Mouse (Mus musculus): ENCODE results near the gene Tspan9.

Gene Tspan9

DNA sequence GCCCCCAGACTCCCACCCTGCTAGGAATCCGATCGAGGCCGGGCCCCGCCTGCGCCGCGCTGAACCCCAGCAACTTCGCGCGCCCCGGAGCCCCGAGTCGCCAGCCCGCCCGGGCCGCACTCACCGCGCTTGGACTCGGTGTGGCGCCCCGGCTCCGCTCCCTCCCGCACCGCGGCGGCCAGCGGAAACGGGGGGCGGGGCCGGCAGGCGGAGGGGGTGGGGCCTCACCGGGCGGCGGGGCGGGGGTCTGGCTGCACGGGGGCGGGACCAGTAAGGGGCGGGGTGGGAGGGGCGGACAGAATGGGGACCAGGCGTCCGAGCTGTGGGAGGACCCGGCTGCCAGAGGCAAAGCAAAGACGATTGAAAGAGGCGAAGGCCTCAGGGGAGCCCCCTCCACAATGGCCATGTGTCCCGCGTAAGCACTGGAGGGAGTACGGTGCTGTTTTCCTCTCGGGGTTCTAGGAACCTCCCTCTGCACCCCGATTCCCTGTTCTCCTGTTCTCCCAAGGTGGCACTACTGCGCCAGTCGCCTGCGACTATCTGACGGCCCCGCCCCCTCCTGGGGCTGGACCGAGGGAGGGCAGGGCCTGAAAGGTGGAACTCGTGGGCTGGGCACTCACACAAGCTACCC, at the start of gene Tspan9:
Gene Tspan9 (minus strand): TSS at position 205 of the 631 bp plus-strand sequence.
- DNase-seq = peak; percentile 70

DNA sequence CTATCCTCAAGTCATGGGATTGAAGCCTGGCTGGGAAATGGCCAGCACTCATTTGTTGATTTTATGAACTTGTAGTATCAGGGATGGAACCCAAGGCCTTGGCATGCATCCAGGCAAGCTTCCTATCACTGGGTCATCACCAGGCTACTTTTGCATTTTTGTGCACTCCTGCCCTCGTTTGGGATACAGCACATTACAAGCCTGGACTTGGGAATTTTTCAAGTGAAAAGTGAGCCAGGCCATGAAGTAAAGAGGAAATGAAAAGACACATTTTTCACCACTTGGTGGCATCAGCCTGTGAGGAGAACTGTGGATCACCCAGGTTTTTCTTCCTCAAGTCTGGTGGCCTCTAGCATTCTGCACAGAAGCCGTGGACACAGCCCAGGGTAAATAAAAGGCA, 40.1 kb upstream of the Tspan9 start:
- no peak for DNase-seq

DNA sequence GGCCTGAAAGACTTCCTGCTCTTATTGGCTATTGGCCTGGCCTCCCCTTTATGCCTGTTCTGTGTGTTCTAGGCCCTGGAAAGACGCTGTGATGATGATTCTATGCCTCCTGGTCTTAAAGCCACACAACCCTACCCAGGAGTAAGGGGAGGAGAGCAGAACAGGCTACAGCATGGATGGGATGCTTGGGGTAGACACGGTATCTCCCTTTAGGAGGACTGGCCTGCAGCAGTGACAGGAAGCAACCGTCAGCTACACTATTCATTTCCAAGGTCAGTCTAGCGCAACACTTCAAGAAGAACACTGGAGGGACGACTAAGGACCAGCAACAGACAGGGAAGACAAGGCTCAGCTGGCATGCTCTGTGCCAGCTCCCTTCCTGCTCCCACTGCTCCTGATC, 37.8 kb upstream of the Tspan9 start:
- no peak for DNase-seq

DNA sequence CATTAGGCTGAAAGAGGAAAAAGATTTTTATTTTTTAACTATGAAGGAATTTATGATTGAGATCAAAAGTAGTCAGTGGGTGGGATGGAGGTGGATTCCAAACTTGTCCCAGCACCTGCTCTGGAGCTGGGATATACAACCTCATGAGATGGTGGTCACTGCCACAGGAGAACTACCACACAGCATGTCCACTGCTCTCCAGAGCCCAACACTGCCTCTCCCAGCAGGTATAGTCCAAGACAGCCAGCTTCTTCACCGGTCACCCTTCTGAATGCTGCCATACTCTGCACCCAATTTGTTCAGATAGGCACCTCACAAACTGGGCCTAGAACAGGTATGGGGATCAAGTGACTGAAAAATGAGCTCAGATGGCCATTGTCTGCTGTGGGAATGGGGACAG, 36.3 kb upstream of the Tspan9 start:
- no peak for DNase-seq

DNA sequence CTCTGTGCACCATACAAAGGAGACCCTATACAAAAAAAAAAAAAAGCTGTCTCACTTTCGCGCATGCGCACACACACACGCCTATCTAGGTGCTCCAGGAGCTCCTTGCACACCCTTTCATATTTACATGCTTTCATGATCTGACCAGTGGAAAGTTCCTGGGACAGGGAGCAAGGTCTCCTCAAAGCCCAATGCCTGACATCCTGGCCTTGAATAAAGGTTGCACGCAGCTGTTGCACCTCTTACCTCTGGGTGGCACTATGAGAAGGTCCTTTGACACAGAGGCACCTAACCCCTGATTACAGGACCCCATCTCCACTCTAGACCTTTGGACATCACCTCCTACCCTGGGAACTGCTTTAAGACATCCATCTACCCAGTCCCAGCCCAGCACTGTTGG, 35.9 kb upstream of the Tspan9 start:
- no peak for DNase-seq

DNA sequence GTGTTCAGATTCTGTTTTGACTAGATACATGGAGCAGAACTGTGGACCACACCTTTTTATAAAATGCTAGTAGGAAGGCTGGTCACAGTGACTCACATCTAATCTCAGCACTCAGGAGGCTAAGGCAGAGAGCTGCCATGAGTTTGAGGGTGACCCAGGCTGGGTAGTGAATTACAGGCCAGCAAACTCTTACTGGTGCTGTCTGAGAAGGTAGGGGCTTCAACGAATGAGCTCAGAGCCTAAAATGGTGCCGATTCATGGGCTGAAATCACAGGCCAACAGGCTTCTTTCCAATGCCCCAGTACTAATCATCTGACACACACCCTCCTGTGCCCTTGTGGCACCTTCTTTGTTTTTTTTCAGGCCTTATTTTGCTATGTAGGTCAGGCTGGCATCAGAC, 35.3 kb upstream of the Tspan9 start:
- DNase-seq = no peak

DNA sequence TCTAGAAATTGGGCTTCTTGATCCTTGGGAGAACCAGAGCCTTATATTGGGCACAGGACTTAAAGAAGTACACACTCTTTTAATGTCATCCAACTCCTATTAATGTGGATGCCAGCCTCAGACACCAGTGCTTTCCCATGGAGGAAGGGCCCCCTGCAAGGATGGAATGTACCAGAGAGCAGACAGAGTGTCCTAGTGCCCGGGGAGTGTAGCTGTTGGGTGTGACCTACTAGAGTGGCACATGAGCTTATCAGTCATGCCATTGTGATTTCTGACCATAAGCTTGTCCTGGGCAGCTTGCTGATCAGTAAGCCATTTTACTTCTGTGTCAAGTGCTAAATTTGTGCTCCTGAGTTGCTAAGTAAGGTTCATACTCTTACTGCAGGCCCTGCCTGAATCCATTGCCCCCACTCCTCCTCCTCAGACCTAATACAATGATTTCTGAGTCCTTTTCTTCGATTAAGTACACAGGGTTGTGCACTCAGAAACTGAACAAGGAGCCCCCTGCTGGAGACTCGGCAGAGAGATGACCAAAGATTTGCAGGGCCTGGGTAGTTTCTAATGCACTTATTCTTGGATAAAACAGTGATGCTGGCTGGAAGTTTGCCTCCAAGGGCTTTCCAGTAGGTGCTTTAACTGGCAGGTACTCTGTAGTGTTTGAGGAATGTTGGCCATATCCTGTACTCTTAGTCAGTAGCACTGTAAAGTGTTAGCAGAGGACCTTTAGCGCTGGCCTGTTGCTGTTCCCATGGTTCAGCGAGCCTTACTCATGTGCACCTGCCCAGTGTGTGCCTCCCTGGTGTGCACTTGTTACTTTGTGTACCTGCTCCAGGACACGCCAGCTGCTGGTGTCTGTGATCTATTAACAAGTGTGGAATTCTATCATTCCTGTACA, 25.6 kb upstream of the Tspan9 start:
- peak; percentile 30 for DNase-seq

DNA sequence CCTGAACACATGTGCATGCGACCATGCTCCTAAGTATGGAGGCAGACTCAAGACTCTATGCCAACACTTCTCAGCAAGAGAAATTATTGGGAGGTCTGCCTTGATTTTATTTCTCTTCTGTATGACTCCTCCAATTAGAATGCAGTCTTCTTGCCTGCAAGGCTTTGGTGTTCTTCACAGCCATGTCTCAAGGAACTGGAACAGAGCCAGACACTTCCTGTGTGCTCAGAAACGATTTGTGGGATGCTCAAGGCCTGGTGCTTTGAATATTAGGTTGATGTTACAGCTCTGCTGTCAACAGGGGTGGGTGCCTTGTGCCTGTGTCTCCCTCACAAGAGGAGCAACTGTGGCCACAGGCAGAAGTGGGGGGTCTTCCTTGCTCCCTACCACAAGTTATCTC, 22.2 kb upstream of the Tspan9 start:
- no peak for DNase-seq

DNA sequence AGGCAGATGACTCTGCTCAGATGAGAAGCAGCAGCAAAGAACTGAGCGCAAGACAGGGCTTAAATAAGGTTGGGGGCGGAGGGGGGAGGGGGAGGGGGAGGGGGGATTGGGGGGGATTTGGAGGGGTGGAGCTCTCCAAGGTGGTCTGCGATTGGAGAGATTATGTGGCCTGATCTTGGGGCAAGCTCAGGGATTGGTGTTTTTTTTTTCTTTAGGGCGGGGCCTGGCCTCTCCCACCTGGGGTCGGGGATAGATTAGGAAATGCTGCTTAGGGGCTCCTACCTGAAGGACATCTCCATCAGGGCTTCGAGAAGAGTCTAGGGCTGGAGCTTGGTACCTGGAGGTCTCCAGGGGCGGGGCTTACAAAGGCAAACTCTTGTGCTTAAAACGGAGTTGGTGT, 21.2 kb upstream of the Tspan9 start:
- DNase-seq = no peak

DNA sequence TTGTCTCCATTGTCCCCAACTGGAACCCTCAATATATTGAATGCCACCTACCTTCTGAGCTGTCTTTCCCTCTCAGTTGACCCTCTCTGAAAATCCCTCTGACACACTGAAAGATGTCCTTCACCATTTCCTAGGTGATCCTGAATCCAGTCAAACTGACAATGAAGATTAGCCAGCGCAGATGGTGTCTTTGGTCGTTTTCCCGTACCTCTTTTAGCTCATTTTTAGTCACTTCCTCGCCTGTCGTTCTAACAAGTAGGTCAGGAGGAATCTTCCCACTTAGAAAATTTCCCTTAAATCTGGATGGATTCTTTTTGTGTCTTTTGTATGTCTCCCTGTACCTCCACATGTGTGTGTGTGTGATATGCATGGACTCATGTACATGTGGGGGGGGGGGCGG, 15.7 kb upstream of the Tspan9 start:
- no peak for DNase-seq

DNA sequence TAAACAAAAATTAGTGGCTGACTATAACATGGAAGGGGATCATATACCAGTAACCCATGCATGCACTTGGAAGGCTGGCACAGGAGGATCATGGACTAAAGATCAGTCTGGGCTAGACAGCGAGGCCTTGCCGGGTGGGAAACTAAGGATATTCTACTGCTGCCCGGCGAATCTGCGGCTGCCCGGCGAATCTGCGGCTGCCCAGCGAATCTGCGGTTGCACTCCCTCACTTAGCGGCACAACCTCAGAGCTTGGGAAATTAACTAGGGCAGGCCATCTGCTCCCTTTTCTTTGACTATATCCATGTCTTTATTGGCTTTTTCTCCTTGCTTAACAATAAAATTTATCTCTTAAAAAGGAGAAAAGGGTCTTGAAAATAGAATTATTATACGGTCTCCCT, 14.6 kb upstream of the Tspan9 start:
- no peak for DNase-seq

DNA sequence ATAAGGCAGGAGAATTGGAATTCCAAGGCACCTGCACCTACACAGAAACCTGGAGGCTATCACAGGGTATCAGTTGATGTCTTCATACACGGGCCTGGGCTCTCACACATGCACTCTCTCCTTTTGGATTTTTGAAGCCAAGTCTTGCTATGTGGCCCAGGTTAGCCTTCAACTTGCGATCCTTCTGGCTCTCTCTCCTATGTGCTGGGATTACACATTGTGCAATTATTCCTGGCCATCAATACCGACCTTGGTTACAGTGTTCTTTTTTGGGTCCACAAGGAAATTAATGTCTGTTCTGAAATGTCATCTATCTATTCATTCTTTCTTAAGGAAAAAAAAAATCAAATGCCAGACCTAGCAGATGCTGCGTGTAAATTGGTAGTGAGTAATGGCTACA, 13.1 kb upstream of the Tspan9 start:
- DNase-seq = no peak

DNA sequence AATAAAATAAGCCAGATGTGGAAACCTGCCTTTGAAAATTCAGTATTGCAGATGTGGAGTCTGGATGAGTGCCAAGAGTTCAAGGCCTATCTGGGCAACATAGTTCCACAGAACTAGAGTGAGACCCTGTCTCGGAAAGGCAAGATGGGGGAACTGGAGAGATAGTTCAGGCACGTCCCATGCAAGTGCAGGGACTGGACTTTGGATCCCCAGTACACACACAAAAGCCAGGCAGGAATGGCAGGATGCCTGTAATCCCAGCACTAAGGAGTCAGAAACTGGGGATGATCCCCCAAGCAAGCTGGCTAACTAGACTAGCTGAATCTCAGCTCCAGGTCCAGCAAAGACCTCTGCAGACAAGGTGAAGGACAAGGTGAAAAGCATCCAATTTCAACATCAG, 12.5 kb upstream of the Tspan9 start:
- no peak for DNase-seq

DNA sequence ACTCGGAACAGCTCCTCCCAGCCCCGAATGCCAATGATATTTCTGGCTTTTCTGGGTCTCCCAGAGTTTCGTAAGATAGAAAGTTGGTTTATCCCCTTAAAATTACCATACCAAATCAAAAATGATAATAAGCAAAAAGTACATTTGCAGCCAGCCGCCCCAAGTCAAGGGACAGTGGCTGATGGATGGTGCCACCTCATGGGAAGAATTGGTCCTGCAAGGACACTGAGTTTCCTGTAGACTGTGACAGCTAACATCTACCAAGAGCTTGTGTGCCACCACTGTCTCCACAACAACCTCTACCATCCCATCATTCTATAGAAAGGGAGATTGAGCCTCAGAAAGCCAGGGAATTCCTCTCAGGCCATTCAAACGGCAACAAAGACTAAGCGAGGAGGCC, 2.4 kb upstream of the Tspan9 start:
- DNase-seq = peak; percentile 56

DNA sequence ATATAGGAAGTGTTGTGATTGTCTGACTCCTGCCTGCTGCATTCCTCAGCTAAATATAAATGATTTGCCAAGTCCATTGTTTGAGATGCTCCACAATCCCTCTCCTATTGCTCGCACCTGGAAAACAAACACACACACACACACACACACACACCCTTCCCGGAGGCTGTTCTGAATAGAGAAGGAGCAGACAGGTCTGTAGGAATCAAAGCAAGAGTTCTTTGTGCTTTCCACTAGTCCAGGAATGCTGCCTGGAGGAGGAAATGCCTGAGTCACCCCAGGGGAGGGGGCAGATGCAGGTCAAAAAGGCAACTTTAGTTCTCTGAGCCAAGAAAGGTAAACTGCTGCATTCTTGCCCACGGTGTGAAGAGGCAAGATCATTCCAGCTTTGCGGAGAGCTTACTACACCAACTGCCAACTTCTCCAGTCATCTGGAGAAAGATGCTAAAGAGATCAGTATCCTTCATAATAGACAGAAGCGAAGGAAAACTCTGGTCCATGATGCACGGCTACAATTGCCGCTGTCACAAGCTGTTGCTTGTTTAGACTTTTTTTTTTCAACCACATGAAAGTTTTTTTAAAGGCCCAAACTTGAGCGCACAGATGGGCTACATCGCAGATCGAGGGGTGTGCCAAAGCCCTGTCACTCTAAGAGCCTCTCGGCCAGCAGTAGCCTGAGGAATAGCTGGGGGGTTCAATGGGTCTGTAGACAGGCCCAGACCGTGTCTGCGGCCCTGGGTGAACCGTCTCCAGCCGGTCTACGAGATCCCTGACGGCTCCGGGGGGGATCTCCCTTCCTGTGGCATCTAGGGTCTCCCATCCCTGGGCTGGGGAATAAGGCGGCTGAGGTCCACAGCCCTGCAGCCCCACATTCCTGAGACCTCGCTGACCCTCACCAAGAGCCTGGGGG, 770 bp downstream of the Tspan9 start:
- peak; percentile 33 for DNase-seq

DNA sequence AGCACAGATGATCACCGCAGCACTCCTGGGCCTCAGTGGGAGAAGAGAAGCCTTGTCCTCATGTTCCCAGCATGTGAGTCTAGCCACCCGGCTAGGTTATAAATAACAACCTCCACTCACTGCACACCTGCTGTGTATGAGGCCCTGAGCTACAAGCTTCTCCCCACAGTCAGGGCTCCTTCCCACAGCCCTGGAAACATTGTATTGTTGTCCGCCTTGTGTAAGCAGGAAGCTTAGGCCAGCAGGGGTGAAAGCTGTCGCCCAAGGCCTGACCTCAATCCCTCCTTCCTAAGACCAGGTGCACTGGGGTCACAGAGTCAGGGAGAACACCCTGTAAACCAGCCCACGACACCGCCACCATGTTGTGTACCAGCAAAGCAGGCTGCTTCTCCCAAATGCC, 2.7 kb downstream of the Tspan9 start:
- no peak for DNase-seq

DNA sequence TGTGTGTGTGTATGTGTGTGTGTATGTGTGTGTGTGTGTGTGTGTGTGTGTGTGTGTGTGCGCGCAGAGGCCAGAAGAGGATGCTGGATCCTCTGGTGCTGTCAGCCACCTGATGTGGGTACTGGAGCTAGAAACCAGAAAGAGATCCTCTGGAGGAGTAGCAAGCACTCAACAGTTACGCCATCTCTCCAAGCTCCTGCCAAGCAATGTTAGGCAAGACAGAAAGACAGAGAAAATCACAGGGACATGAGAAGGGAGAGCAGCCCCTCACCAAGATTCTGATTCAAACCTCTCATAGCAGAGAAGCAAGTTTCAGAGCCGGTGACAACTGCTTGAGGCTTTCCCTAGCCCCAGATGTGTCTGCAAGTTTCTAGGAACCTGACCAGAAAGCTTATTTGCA, 5.5 kb downstream of the Tspan9 start:
- no peak for DNase-seq

DNA sequence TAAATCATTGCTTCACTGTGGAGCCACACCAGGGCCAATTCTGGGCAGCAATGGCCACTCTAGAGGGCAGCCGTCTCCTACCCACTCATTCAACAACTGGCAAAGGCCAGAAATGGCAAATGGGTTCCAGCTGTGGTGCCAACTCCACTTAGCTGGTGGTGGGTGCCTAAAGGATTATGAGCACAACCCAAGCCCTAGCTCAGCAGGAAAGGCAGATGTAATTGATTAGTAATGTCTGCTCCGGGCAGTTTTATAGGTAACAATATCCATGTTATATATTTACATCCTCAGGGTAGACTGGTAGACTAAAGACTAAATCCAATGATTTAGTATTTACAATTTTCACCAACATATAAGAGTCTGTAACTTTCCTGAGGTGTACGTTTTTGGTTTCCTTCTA, 6.7 kb downstream of the Tspan9 start:
- no peak for DNase-seq

DNA sequence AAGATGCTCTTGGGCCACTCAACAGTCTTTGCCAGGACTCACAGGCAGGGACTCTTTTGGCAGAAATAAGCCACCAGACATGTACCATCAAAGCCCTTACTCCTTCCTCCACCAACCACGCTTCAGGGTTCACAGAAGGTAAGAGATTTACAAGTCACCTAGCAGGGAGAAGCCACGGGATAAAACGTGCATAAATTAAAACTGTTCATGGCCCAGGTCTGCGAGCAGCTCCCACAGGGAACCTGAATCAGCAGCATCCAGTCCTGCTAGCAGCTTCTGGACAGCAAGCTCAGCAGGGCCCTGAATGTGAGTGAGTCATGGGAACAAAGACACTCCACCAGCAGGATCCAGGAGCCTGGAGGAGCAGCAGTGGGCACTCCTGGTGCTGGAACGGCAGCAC, 7.9 kb downstream of the Tspan9 start:
- DNase-seq = no peak

DNA sequence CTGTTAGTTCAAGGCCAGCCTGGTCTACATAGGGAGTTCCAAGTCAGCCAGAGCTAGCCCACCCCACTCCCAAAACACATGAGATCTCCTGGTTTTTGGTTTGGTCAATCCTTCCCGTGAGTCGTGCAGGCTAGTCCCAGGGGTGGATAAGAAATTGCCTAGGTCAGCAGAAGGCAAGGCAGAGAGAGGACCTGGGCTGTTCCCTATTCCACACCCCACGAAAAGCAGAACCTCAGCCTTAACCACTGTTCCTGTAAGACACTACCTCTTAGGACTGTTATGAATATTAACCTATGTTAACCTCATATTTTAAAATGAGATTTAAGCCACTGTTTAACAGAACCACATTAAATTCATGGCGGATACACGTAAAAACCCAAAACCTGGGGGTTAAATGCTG, 8.4 kb downstream of the Tspan9 start:
- no peak for DNase-seq

DNA sequence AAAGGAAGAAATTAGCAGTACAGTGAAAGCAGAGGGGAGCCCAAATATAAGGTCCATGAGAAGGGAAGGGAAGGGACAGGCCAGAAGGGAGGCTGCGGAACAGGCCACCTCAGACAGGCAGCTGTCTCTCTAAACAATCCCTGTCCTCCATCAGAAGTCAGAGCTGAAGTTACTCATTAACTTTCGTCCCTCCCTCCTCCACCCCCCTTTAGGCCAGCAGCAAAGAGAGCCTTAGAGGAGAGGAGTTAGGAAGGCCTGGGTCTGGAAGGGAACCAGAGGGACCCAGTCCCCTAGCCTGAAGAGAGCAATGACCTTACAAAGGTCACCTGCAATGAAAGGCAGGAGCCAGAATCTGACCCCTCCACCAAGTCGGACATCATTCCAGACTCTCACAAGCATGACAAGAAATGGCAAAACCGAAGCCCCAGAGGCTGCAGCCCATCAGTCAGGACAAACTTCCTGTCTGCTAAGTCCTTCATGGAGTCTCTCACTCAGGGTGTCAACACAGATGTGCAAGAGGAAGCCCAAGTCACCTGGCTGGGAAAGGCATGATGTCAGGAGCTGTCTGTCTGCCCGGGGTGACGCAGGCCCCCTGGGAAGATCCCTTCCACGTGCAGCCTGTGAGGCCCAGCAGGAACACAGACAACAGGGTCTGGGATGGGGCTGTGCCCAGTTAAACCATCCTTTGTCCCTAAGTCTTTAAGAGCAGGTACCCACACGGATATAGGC, 9.0 kb downstream of the Tspan9 start:
- no peak for DNase-seq

DNA sequence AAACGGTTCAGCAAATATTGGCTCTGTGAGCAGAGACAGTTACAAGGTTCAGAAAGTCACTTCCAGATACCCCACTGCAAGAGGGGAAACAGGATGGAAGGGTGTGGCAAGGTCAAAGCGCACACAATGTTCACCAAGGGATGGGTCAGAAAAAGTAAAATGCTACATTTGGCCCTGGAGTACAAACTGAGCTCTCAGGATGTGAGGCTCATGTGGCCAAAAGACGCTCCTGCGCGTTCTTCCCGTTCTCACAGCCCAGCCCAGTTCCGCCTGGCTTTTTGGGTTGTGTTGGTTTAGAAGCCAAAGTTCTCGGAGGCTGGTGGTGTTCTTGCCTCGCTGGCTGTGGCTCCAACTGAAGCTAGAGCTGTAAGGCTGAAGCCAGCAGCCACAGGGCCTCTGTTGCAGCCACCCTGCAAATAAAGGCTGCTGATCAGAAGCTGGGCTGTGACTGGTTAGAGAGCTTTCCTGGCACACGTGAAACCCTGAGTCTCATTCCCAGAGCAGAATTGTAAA, 9.7 kb downstream of the Tspan9 start:
- DNase-seq = no peak

DNA sequence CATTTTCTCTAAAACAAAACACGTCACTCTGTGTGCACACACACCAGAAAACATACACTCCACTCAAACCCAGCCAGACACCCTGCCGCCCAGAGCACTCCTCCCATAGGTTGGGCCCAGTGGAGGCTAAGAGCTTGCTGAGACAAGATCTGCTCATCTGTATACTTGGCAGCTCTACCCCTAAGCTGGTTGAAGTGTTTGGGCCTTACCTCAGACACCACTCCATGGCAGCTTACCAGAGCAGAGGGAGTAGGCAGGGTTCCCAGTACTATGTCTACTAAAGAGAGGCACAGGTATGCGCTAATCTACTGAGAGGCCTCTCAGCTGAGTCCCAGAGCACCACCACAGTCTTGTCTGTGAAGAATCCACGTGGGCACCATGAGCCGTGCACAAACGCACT, 10.8 kb downstream of the Tspan9 start:
- no peak for DNase-seq

Measured in right cerebral cortex, postnatal 4 days (tissue).